Mouse (Mus musculus): ENCODE measurements around the gene Snx22. TPM values are rescaled to one million over a fixed set of nuclear protein-coding genes. Genes with fewer than 3 reads are reported as not detected.

Gene Snx22
- polyA plus RNA-seq, 1 experiment from 2014 or later, result 2.1 TPM

DNA sequence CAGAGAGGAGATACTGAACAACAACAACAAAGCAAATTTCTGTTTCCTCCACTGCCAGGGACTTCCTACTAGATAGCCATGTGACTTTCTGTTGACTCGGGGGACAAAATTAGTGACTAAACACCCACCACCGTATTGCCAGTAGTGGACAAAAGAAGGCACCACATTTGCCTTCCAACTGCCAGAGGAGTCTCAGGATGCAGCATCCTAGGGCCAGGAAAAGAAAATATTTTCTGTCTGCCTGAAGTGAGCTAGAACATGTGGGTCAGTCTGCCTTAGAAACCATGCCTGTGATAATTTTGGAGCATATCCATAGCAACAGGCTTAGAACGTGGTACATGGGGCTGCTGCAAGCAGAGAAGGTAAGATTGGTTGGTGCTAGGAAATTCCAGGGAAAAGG is 28.7 kb downstream of the Snx22 start:
- DNase-seq (ENCODE audit: low spot score), result peak; percentile 42
- WGBS, result 77% methylated on average over 3 of the region's 3 CpGs
- H3K4me1 ChIP-seq, result 0 out of 2 replicates have a peak, but pooled peaks cover 3% of the 10 kb centered on the region
- H3K4me3 ChIP-seq, result no peak overlapping the region
- H3K27ac ChIP-seq, result no peak overlapping the region
- H3K36me3 ChIP-seq, result peaks cover 39% of the 10 kb centered on the region
- no peaks in the 10 kb centered on the region for H3K27me3 ChIP-seq (ENCODE audit: insufficient read depth, poor library complexity, severe bottlenecking)
- no peaks in the 10 kb centered on the region for H3K9me3 ChIP-seq

GRCm38 (mm10) chr9:66039290-66039689 is 30.2 kb downstream of the Snx22 start:
- H3K27me3 ChIP-seq (ENCODE audit: insufficient read depth, poor library complexity, severe bottlenecking), result no peaks in the 10 kb centered on the region
- no peaks in the 10 kb centered on the region for H3K9me3 ChIP-seq
- 77% methylated on average over 4 of the region's 4 CpGs for WGBS
- H3K4me1 ChIP-seq, result 0 out of 2 replicates have a peak, but pooled peaks cover 3% of the 10 kb centered on the region
- H3K27ac ChIP-seq, result no peak overlapping the region
- H3K4me3 ChIP-seq, result no peak overlapping the region
- peaks cover 44% of the 10 kb centered on the region for H3K36me3 ChIP-seq
- peak; percentile 56 for DNase-seq (ENCODE audit: low spot score)

GRCm38 (mm10) chr9:66038581-66038980 is 30.9 kb downstream of the Snx22 start:
- Histone ChIP-seq H3K27me3 (ENCODE audit: insufficient read depth, poor library complexity, severe bottlenecking) (no peaks in the 10 kb centered on the region), H3K4me3 (no peak overlapping the region), H3K9me3 (no peaks in the 10 kb centered on the region), H3K36me3 (peaks cover 48% of the 10 kb centered on the region), H3K27ac (no peak overlapping the region), H3K4me1 (0 out of 2 replicates have a peak, but pooled peaks cover 3% of the 10 kb centered on the region)
- 91% methylated on average over 4 of the region's 4 CpGs for WGBS
- DNase-seq (ENCODE audit: low spot score), result peak; percentile 65

- H3K27ac ChIP-seq, result no peak overlapping the region
- 81% methylated on average over 4 of the region's 4 CpGs for WGBS
- 0 out of 2 replicates have a peak, but pooled peaks cover 3% of the 10 kb centered on the region for H3K4me1 ChIP-seq
- no peaks in the 10 kb centered on the region for H3K9me3 ChIP-seq
- peak; percentile 13 for DNase-seq (ENCODE audit: low spot score)
- H3K4me3 ChIP-seq, result no peak overlapping the region
- no peaks in the 10 kb centered on the region for H3K27me3 ChIP-seq (ENCODE audit: insufficient read depth, poor library complexity, severe bottlenecking)
- peaks cover 48% of the 10 kb centered on the region for H3K36me3 ChIP-seq
Measured at GRCm38 (mm10) chr9:66038082-66038481, 31.4 kb downstream of the Snx22 start.

- Histone ChIP-seq H3K9me3 (no peaks in the 10 kb centered on the region), H3K27me3 (ENCODE audit: insufficient read depth, poor library complexity, severe bottlenecking) (no peaks in the 10 kb centered on the region), H3K36me3 (peaks cover 23% of the 10 kb centered on the region), H3K27ac (no peak overlapping the region), H3K4me3 (no peak overlapping the region), H3K4me1 (no peaks in the 10 kb centered on the region)
- DNase-seq (ENCODE audit: low spot score), result no peak
Measured at GRCm38 (mm10) chr9:66020601-66021000, 48.9 kb downstream of the Snx22 start.

Other genes with a start within 250 kb of the Snx22 start
- gene Zfp609, start 242.2 kb downstream of the Snx22 start, polyA plus RNA-seq (2016; fragmentation: Nextera tagmentation; extraction: Ambion mirVana), result 5.8 and 7.7 TPM in 2 replicates
- 131 and 183 TPM in 2 replicates for gene Pclaf, start 179.5 kb downstream of the Snx22 start, polyA plus RNA-seq (2016; fragmentation: Nextera tagmentation; extraction: Ambion mirVana)
- 27.9 and 29.0 TPM in 2 replicates for gene Trip4, start 160.9 kb downstream of the Snx22 start, polyA plus RNA-seq (2016; fragmentation: Nextera tagmentation; extraction: Ambion mirVana)
- 14.2 and 14.9 TPM in 2 replicates for gene Csnk1g1, start 160.8 kb downstream of the Snx22 start, polyA plus RNA-seq (2016; fragmentation: Nextera tagmentation; extraction: Ambion mirVana)
- 448 and 551 TPM in 2 replicates for gene Ppib, start 9.5 kb downstream of the Snx22 start, polyA plus RNA-seq (2016; fragmentation: Nextera tagmentation; extraction: Ambion mirVana)
- gene Snx1, start 56.9 kb upstream of the Snx22 start, polyA plus RNA-seq (2016; fragmentation: Nextera tagmentation; extraction: Ambion mirVana), result 81.9 and 101 TPM in 2 replicates
- 174 TPM in 2 replicates for gene Ciao2a, start 56.9 kb upstream of the Snx22 start, polyA plus RNA-seq (2016; fragmentation: Nextera tagmentation; extraction: Ambion mirVana)
- gene Dapk2, start 88.5 kb upstream of the Snx22 start, polyA plus RNA-seq (2016; fragmentation: Nextera tagmentation; extraction: Ambion mirVana), result 7.8 and 8.5 TPM in 2 replicates

Measured in heart, embryonic 10.5 days (tissue).